Mouse (Mus musculus): ENCODE measurements around the gene Cphx3. TPM values are rescaled to one million over a fixed set of nuclear protein-coding genes. Genes with fewer than 3 reads are reported as not detected.
"Not testable (repeated sequence)": the region's sequence is repeated elsewhere in the genome, so short reads cannot be mapped to it uniquely, and the experiment has no call there.

Gene Cphx3
- total RNA-seq, 2 experiments from 2014 or later, result not detected

GRCm38 (mm10) chr14:26162423-26162822, 80.3 kb downstream of the Cphx3 start:
- ATAC-seq (replicated peaks; ENCODE audit: low FRiP score, low TSS enrichment, poor library complexity, severe bottlenecking), result not testable (repeated sequence)

GRCm38 (mm10) chr14:26165266-26165665, 83.2 kb downstream of the Cphx3 start:
- ATAC-seq (replicated peaks; ENCODE audit: low FRiP score, low TSS enrichment, poor library complexity, severe bottlenecking), result peak; percentile 64

- not testable (repeated sequence) for ATAC-seq (replicated peaks; ENCODE audit: low FRiP score, low TSS enrichment, poor library complexity, severe bottlenecking)
Measured at GRCm38 (mm10) chr14:26173955-26174354, 91.9 kb downstream of the Cphx3 start.

GRCm38 (mm10) chr14:26175028-26175427, 92.9 kb downstream of the Cphx3 start:
- not testable (repeated sequence) for ATAC-seq (replicated peaks; ENCODE audit: low FRiP score, low TSS enrichment, poor library complexity, severe bottlenecking)

GRCm38 (mm10) chr14:26181660-26182059, 99.6 kb downstream of the Cphx3 start:
- not testable (repeated sequence) for ATAC-seq (replicated peaks; ENCODE audit: low FRiP score, low TSS enrichment, poor library complexity, severe bottlenecking)

- ATAC-seq (replicated peaks; ENCODE audit: low FRiP score, low TSS enrichment, poor library complexity, severe bottlenecking), result not testable (repeated sequence)
Measured at GRCm38 (mm10) chr14:26182380-26182779, 100.3 kb downstream of the Cphx3 start, which contains the start of gene Plac9b. Gene Plac9b (minus strand): TSS chr14:26182480.

GRCm38 (mm10) chr14:26186638-26187037, 104.5 kb downstream of the Cphx3 start:
- ATAC-seq (replicated peaks; ENCODE audit: low FRiP score, low TSS enrichment, poor library complexity, severe bottlenecking), result peak; percentile 81

GRCm38 (mm10) chr14:26188361-26188760, 106.3 kb downstream of the Cphx3 start:
- ATAC-seq (replicated peaks; ENCODE audit: low FRiP score, low TSS enrichment, poor library complexity, severe bottlenecking), result not testable (repeated sequence)

- not testable (repeated sequence) for ATAC-seq (replicated peaks; ENCODE audit: low FRiP score, low TSS enrichment, poor library complexity, severe bottlenecking)
Measured at GRCm38 (mm10) chr14:26197851-26198250, 115.8 kb downstream of the Cphx3 start.

- ATAC-seq (replicated peaks; ENCODE audit: low FRiP score, low TSS enrichment, poor library complexity, severe bottlenecking), result peak; percentile 89
Measured at GRCm38 (mm10) chr14:26206197-26206925, 124.3 kb downstream of the Cphx3 start.

GRCm38 (mm10) chr14:26206926-26207247, 124.8 kb downstream of the Cphx3 start, which contains the start of gene Tmem254b:
Gene Tmem254b (minus strand): TSS chr14:26207041.
- ATAC-seq (replicated peaks; ENCODE audit: low FRiP score, low TSS enrichment, poor library complexity, severe bottlenecking), result peak; percentile 97

GRCm38 (mm10) chr14:26216233-26217000, 134.3 kb downstream of the Cphx3 start:
- not testable (repeated sequence) for ATAC-seq (replicated peaks; ENCODE audit: low FRiP score, low TSS enrichment, poor library complexity, severe bottlenecking)

GRCm38 (mm10) chr14:26237183-26237582, 155.1 kb downstream of the Cphx3 start:
- not testable (repeated sequence) for ATAC-seq (replicated peaks; ENCODE audit: low FRiP score, low TSS enrichment, poor library complexity, severe bottlenecking)

- ATAC-seq (replicated peaks; ENCODE audit: low FRiP score, low TSS enrichment, poor library complexity, severe bottlenecking), result not testable (repeated sequence)
Measured at GRCm38 (mm10) chr14:26257756-26258617, 175.9 kb downstream of the Cphx3 start, which contains the start of gene Duxbl3. Gene Duxbl3 (plus strand): TSS chr14:26257962.

- ATAC-seq (replicated peaks; ENCODE audit: low FRiP score, low TSS enrichment, poor library complexity, severe bottlenecking), result not testable (repeated sequence)
Measured at GRCm38 (mm10) chr14:26258729-26259128, 176.6 kb downstream of the Cphx3 start.

Other genes starting within 250 kb of the Cphx3 start
- gene Anxa11, start 240.1 kb upstream of the Cphx3 start, total RNA-seq (2014; fragmentation: Nextera tagmentation), result 29.2 and 29.7 TPM in 2 replicates
- 5.1 and 6.1 TPM in 2 replicates for gene Anxa11, start 240.1 kb upstream of the Cphx3 start, total RNA-seq (2017)
- gene Plac9a, start 179.2 kb upstream of the Cphx3 start, total RNA-seq (2014; fragmentation: Nextera tagmentation), result not detected in 2 replicates
- gene Plac9a, start 179.2 kb upstream of the Cphx3 start, total RNA-seq (2017), result not detected in 2 replicates
- 10.1 and 20.8 TPM in 2 replicates for gene Tmem254a, start 154.6 kb upstream of the Cphx3 start, total RNA-seq (2014; fragmentation: Nextera tagmentation)
- 3.0 TPM in 1 of 2 replicates, not detected in the other for gene Tmem254a, start 154.6 kb upstream of the Cphx3 start, total RNA-seq (2017)
- gene Cphx1, start 144.0 kb upstream of the Cphx3 start, total RNA-seq (2014; fragmentation: Nextera tagmentation), result not detected in 2 replicates
- gene Cphx1, start 144.0 kb upstream of the Cphx3 start, total RNA-seq (2017), result not detected in 2 replicates
- gene Duxbl1, start 103.7 kb upstream of the Cphx3 start, total RNA-seq (2014; fragmentation: Nextera tagmentation), result not detected in 2 replicates
- not detected in 2 replicates for gene Duxbl1, start 103.7 kb upstream of the Cphx3 start, total RNA-seq (2017)
- gene Gm9780, start 39.6 kb upstream of the Cphx3 start, total RNA-seq (2014; fragmentation: Nextera tagmentation), result not detected in 2 replicates
- gene Gm9780, start 39.6 kb upstream of the Cphx3 start, total RNA-seq (2017), result not detected in 2 replicates
- gene Tmem254c, start 14.9 kb upstream of the Cphx3 start, total RNA-seq (2014; fragmentation: Nextera tagmentation), result 32.7 TPM in 1 of 2 replicates, not detected in the other
- gene Tmem254c, start 14.9 kb upstream of the Cphx3 start, total RNA-seq (2017), result 18.2 and 43.4 TPM in 2 replicates
- gene Cphx2, start 781 bp upstream of the Cphx3 start, total RNA-seq (2014; fragmentation: Nextera tagmentation), result not detected in 2 replicates
- gene Cphx2, start 781 bp upstream of the Cphx3 start, total RNA-seq (2017), result not detected in 2 replicates
- not detected in 2 replicates for gene Duxbl2, start 36.1 kb downstream of the Cphx3 start, total RNA-seq (2014; fragmentation: Nextera tagmentation)
- not detected in 2 replicates for gene Duxbl2, start 36.1 kb downstream of the Cphx3 start, total RNA-seq (2017)
- not detected in 2 replicates for gene Plac9b, start 100.2 kb downstream of the Cphx3 start, total RNA-seq (2014; fragmentation: Nextera tagmentation)
- not detected in 2 replicates for gene Plac9b, start 100.2 kb downstream of the Cphx3 start, total RNA-seq (2017)
- gene Tmem254b, start 124.7 kb downstream of the Cphx3 start, total RNA-seq (2014; fragmentation: Nextera tagmentation), result 9.3 and 33.6 TPM in 2 replicates
- gene Tmem254b, start 124.7 kb downstream of the Cphx3 start, total RNA-seq (2017), result 21.8 and 24.0 TPM in 2 replicates
- gene Duxbl3, start 175.7 kb downstream of the Cphx3 start, total RNA-seq (2014; fragmentation: Nextera tagmentation), result not detected in 2 replicates
- not detected in 2 replicates for gene Duxbl3, start 175.7 kb downstream of the Cphx3 start, total RNA-seq (2017)